In the genomic region with DNA sequence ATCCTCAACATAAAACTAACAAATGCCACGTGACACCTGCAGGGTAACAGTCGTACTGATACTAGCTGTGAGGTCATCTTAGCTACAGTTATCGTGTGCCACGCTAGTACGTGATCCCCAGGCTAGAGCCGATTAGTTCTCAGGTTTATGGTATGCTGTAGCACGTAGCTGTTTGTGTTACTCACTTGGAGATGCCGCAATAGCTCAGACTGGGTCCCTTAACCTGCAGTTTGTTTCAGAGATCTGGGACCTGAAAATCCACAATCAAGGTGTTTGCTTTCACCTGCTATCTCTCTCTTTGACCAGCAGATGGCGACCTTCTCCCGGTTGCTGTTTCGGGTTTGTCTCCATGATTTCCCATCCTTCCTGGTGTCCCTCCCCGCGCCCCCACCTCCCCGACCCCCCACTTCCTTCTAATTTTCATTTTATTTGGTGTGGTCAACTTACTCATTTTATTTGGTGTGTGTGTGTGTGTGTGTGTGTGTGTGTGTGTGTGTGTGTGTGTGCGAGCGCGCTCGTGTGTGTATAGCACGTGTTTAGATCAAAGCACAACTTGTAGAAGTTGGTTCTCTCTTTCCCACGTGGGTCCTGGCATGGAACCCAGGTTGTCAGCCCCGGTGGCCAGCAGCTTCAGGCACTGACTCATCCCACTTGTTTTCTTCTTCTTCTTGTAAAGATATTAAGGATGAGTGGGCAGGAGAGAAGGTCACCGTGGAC, we compare ENCODE assay signal across 8 mouse cellular contexts. TPM values are rescaled to one million over a fixed set of nuclear protein-coding genes. Genes with fewer than 3 reads are reported as not detected.
DNase-seq lines count a peak whose midpoint lies in the region; ATAC-seq lines count a peak whose summit lies in the region.

No protein-coding gene starts in this region.

- no peak for DNase-seq in cerebellum, adult 8-10 months
- peak; percentile 18 for DNase-seq in right cerebral cortex, adult 18-20 months
- DNase-seq in right cerebral cortex, postnatal 4 days: no peak
- peak; percentile 64 to 66 for DNase-seq in cerebellum, postnatal 14 days
- peak; percentile 9 to 31 for DNase-seq in heart, postnatal 14 days
- DNase-seq in lung, postnatal 14 days: peak; percentile 44
- DNase-seq in thymus, postnatal 4 days: peak; percentile 67

- ATAC-seq in cerebellum, adult (ENCODE audit: insufficient number of reproducible peaks, low FRiP score, low TSS enrichment): peak; percentile 45

- intact Hi-C loops in heart, postnatal 14 days (cut with DNase I): loop anchor here (1.0 to 5.0 kb wide), 2 partner anchors 71 to 86 kb away; no protein-coding TSS in a partner anchor

RNA-seq across cellular contexts. Expression of a gene that starts 5.4 kb away (rescaled TPM):
- total RNA-seq in heart, postnatal 14 days (2021): 10 to 100 TPM; 11.5 to 12.8 TPM

RNA-seq across cellular contexts. Expression of a gene that starts 18.0 kb away (rescaled TPM):
- not detected for total RNA-seq in heart, postnatal 14 days (2021)

Comparison
In these comparisons a context has a peak if more than half of its experiments do, and no peak if none do; other contexts are left out.
1. DNase-seq: peak in right cerebral cortex, adult 18-20 months (single experiment), cerebellum, postnatal 14 days (2 of 2), heart, postnatal 14 days (2 of 2), lung, postnatal 14 days (single experiment) and thymus, postnatal 4 days (single experiment); none in cerebellum, adult 8-10 months (single experiment) and right cerebral cortex, postnatal 4 days (single experiment).